Mouse (Mus musculus): ENCODE measurements around the gene Smox. TPM values are rescaled to one million over a fixed set of nuclear protein-coding genes. Genes with fewer than 3 reads are reported as not detected.

Gene Smox
- total and polyA plus RNA-seq, 3 experiments, result 2.2 to 5.5 TPM; not detected in 1

DNA sequence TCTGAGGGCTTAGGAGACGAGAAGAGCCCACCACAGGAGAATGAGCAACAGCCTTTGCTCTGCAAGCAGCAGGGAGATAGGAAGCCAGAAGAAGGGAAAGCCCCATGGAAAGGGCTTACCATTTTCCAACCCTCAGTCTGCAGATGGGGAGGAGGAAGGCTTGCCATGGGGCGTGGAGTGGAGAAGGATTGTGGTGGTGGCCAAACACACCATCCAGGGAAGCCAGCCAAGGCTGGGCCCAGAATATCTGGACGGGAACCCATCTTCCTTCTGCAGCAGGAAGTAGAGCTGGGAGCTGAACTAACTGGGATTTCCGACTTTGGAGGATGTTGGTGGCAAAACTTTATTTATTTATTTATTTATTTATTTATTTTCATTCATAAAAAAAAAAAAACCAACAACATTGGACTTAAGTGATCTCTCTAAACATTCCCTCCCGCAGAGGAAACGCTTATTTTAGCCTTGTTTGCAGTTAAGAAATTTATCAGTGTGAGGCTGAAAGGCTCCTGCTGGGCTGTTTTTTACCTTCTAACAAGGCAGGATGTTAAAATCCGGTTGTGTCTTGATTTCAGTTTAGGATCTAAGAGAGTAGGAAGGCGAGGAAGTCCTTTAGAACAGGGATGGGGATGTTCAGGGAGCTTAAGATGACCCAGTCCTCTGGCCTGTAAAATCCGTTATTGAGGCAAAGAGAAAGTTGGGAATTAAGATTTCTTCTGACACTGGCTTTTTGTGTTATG is 30.2 kb upstream of the Smox start:
- TF ChIP-seq HCFC1 (IDR thresholded peaks at IDR 0.05; ENCODE audit: low read depth, low read length), result no peak
- no peak for TF ChIP-seq CTCF (IDR thresholded peaks at IDR 0.05 in 2 of 3, conservative IDR thresholded peaks at IDR 0.05 in 1 of 3; ENCODE audit: control insufficient read depth in 1 of 3, insufficient read depth in 1 of 3, low read depth in 2 of 3, low read length in 3 of 3, poor library complexity in 1 of 3, severe bottlenecking in 1 of 3)
- Histone ChIP-seq H3K9me3 (replicated peaks; ENCODE audit: insufficient read depth, low read length) (no peaks in the 10 kb centered on the region), H3K9ac (ENCODE audit: control insufficient read depth, low read depth, low read length, poor library complexity, severe bottlenecking) (no peak overlapping the region), H3K4me1 (ENCODE audit: control insufficient read depth in 1 of 2, insufficient read depth in 2 of 2, low read length in 2 of 2) (no peaks in the 10 kb centered on the region), H3K27ac (ENCODE audit: control insufficient read depth, low read depth, low read length) (no peak overlapping the region), H3K36me3 (ENCODE audit: control insufficient read depth in 1 of 2, insufficient read depth in 2 of 2, low read length in 2 of 2) (no peaks in the 10 kb centered on the region), H3K4me3 (ENCODE audit: control insufficient read depth in 1 of 2, insufficient read depth in 1 of 2, low read depth in 2 of 2, low read length in 2 of 2) (no peak overlapping the region), H3K79me2 (ENCODE audit: control insufficient read depth, insufficient read depth, low read length, poor library complexity) (no peaks in the 10 kb centered on the region), H3K27me3 (ENCODE audit: control insufficient read depth in 1 of 2, insufficient read depth in 2 of 2, low read length in 2 of 2) (peaks cover 12 to 14% of the 10 kb centered on the region in 2 experiments)
- DNase-seq (ENCODE audit: low read depth, low spot score), result no peak

DNA sequence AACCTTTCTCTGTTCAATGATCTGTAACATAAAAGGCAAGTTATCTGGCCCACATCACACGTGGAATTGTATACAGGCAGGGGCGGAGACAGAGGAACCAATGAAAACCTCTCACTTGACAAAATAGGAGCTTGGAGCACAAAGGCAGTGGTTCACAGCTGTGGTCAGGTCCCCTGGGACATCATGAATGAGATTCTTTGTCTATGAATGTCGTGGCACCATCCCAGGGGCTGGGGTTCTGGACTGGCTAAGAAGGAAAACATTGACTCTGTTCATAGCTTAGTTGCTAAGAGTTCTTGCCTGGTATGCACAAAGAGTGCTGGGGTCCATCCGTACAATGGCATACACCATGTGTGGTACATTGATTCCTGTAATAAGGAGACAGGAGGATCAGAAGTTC is 28.3 kb upstream of the Smox start:
- Histone ChIP-seq H3K4me1 (ENCODE audit: control insufficient read depth in 1 of 2, insufficient read depth in 2 of 2, low read length in 2 of 2) (no peaks in the 10 kb centered on the region), H3K9me3 (replicated peaks; ENCODE audit: insufficient read depth, low read length) (no peaks in the 10 kb centered on the region), H3K9ac (ENCODE audit: control insufficient read depth, low read depth, low read length, poor library complexity, severe bottlenecking) (no peak overlapping the region), H3K79me2 (ENCODE audit: control insufficient read depth, insufficient read depth, low read length, poor library complexity) (no peaks in the 10 kb centered on the region), H3K4me3 (ENCODE audit: control insufficient read depth in 1 of 2, insufficient read depth in 1 of 2, low read depth in 2 of 2, low read length in 2 of 2) (no peak overlapping the region), H3K27ac (ENCODE audit: control insufficient read depth, low read depth, low read length) (no peak overlapping the region), H3K36me3 (ENCODE audit: control insufficient read depth in 1 of 2, insufficient read depth in 2 of 2, low read length in 2 of 2) (no peaks in the 10 kb centered on the region), H3K27me3 (ENCODE audit: control insufficient read depth in 1 of 2, insufficient read depth in 2 of 2, low read length in 2 of 2) (peaks cover 14 to 19% of the 10 kb centered on the region in 2 experiments)
- DNase-seq (ENCODE audit: low read depth, low spot score), result no peak
- no peak for TF ChIP-seq BHLHE40 (IDR thresholded peaks at IDR 0.05; ENCODE audit: borderline replicate concordance, low read depth, low read length)
- TF ChIP-seq NELFE (IDR thresholded peaks at IDR 0.05; ENCODE audit: low read depth, low read length), result no peak
- no peak for TF ChIP-seq MAX (IDR thresholded peaks at IDR 0.05; ENCODE audit: low read length)
- no peak for TF ChIP-seq POLR2AphosphoS5 (IDR thresholded peaks at IDR 0.05; ENCODE audit: borderline replicate concordance, low read depth, low read length)
- no peak for TF ChIP-seq ZMIZ1 (IDR thresholded peaks at IDR 0.05; ENCODE audit: low read depth, low read length)
- TF ChIP-seq ZKSCAN1 (IDR thresholded peaks at IDR 0.05; ENCODE audit: low read depth, low read length), result no peak

DNA sequence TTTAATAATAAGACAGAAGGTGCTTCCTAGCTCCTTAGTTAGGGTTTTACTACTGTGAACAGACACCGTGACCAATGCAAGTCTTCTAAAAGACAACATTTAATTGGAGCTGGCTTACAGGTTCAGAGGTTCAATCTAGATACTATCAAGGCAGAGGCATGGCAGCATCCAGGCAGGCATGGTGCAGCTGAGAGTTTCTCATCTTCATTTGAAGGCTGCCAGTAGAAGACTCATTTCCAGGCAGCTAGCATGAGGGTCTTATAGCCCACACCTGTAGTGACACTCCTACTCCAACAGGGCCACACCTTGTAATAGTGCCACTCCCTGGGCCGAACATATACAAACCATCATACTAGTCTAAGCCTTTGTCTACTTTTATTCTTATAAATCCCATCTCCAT is 27.1 kb upstream of the Smox start:
- DNase-seq (ENCODE audit: low read depth, low spot score), result no peak
- H3K4me3 ChIP-seq (ENCODE audit: control insufficient read depth in 1 of 2, insufficient read depth in 1 of 2, low read depth in 2 of 2, low read length in 2 of 2), result no peak overlapping the region
- TF ChIP-seq EP300 (IDR thresholded peaks at IDR 0.05; ENCODE audit: low read depth in 1 of 2, low read length in 2 of 2) (no peak), MAFK (IDR thresholded peaks at IDR 0.05; ENCODE audit: borderline replicate concordance, low read depth, low read length) (no peak), ZC3H11A (IDR thresholded peaks at IDR 0.05; ENCODE audit: low read depth, low read length) (no peak), USF1 (IDR thresholded peaks at IDR 0.05; ENCODE audit: low read depth, low read length) (no peak), KAT2A (conservative IDR thresholded peaks at IDR 0.05; ENCODE audit: low read depth, low read length) (no peak), CHD2 (IDR thresholded peaks at IDR 0.05; ENCODE audit: low read length) (no peak), TAL1 (IDR thresholded peaks at IDR 0.05; ENCODE audit: low read length) (no peak), NRF1 (IDR thresholded peaks at IDR 0.05; ENCODE audit: insufficient read depth, low read depth, low read length, poor library complexity, severe bottlenecking) (no peak), JUND (IDR thresholded peaks at IDR 0.05; ENCODE audit: low read depth, low read length) (no peak), TBP (IDR thresholded peaks at IDR 0.05; ENCODE audit: low read depth, low read length) (no peak)
- H3K4me1 ChIP-seq (ENCODE audit: control insufficient read depth in 1 of 2, insufficient read depth in 2 of 2, low read length in 2 of 2), result no peaks in the 10 kb centered on the region
- no peaks in the 10 kb centered on the region for H3K9me3 ChIP-seq (replicated peaks; ENCODE audit: insufficient read depth, low read length)
- no peak overlapping the region for H3K27ac ChIP-seq (ENCODE audit: control insufficient read depth, low read depth, low read length)
- H3K79me2 ChIP-seq (ENCODE audit: control insufficient read depth, insufficient read depth, low read length, poor library complexity), result no peaks in the 10 kb centered on the region
- no peak overlapping the region for H3K9ac ChIP-seq (ENCODE audit: control insufficient read depth, low read depth, low read length, poor library complexity, severe bottlenecking)
- no peaks in the 10 kb centered on the region for H3K36me3 ChIP-seq (ENCODE audit: control insufficient read depth in 1 of 2, insufficient read depth in 2 of 2, low read length in 2 of 2)
- peaks cover 14 to 22% of the 10 kb centered on the region in 2 experiments for H3K27me3 ChIP-seq (ENCODE audit: control insufficient read depth in 1 of 2, insufficient read depth in 2 of 2, low read length in 2 of 2)
